Mouse (Mus musculus) lung, adult 2 months (tissue): ENCODE measurements around the gene Spin2d. TPM values are rescaled to one million over a fixed set of nuclear protein-coding genes. Genes with fewer than 3 reads are reported as not detected.
A peak's percentile ranks its signal among the peaks of the same experiment; 100 is the strongest.
"Not testable (repeated sequence)": the region's sequence is repeated elsewhere in the genome, so short reads cannot be mapped to it uniquely, and the experiment has no call there.

Experiments
- DNase-seq: peaks from one replicate; pipeline ENCODE4 v3.0.0; 2022
- H3K4me1 ChIP-seq: fragments of 200-500 bp; 2 replicates; pipeline ENCODE4 v1.6.1; 2011; ENCODE audit warnings: low read length; ENCODE audit not compliant: control insufficient read depth, insufficient read depth
- H3K4me3 ChIP-seq: fragments of 200-500 bp; replicated peaks from 2 replicates; pipeline ENCODE3; 2011; ENCODE audit warnings: low read depth, mild to moderate bottlenecking, control low read depth, low read length; ENCODE audit errors: extremely low read depth
- CTCF ChIP-seq: fragments of 200-500 bp; IDR thresholded peaks from 2 replicates; pipeline ENCODE4 v1.5.1; 2011; ENCODE audit warnings: mild to moderate bottlenecking, low read length, control low read depth; ENCODE audit not compliant: insufficient read depth
- POLR2A ChIP-seq: fragments of 200-500 bp; IDR thresholded peaks from 2 replicates; pipeline ENCODE4 v1.6.1; 2011; ENCODE audit warnings: low read depth, mild to moderate bottlenecking, control low read depth, low read length, borderline replicate concordance; ENCODE audit errors: extremely low read depth
- WGBS: fragments of 180-500 bp; shearing (Covaris S2); methylation state at CpG from one replicate; pipeline ENCODE4 v1.1.7; 2018; 5-methylcytosine and 5-hydroxymethylcytosine counted together
- polyA plus RNA-seq: library from polyadenylated mRNA; depleted of rRNA; stranded (reverse); fragments of >200 nt; gene quantifications from 2 replicates; pipeline ENCODE4 v1.2.3, GENCODE M21; 2012; rRNA removed

The Spin2d gene
- not detected in 2 replicates for polyA plus RNA-seq

DNA sequence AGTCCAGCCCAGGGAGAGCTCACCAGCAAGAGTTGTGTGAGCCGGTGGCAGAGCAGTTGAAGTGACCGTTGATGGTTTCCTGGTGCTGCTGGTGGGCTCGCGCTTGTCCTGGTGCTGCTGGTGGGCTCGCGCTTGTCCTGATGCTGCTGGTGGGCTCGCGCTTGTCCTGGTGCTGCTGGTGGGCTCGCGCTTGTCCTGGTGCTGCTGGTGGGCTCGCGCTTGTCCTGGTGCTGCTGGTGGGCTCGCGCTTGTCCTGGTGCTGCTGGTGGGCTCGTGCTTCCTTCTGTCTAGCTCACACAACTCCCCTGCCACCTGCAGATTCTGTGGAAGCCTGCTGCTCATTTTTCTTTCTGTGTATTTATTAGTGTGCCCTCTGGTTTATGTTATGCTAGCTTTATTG is at the start of gene Spin2d:
Spin2d (minus strand) TSS at position 101 of the 400 bp plus-strand sequence.
- WGBS, result 82% methylated on average over 6 of the region's 15 CpGs
- H3K4me1 ChIP-seq, DNase-seq, H3K4me3 ChIP-seq: not testable (repeated sequence)

DNA sequence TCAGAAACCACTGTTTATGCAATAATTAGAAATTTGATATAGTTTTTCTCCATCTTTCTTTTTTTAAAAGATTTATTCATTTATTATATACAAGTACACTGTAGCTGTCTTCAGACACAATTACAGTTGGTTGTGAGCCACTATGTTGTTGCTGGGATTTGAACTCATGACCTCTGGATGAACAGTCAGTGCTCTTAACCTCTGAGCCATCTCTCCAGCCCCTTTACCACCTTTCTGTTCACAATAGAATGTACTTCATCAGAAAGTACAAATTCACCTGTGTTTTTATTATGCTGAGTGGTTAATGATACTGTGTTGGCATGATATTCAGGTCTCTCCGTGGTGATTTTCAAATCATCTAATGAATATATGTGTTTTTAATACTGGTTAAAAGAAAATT is 48.6 kb upstream of the Spin2d start:
- H3K4me3 ChIP-seq, result no peak overlapping the region
- no peak for DNase-seq
- no peaks in the 10 kb centered on the region for H3K4me1 ChIP-seq
- TF ChIP-seq CTCF, result no peak
- TF ChIP-seq POLR2A, result no peak
- 36% methylated on average over 1 of the region's 1 CpGs for WGBS

GRCm38 (mm10) chrX:73213819-73214564 is 37.2 kb upstream of the Spin2d start, which contains the start of gene Xlr4b:
Xlr4b (plus strand) TSS chrX:73214333.
- not testable (repeated sequence) for H3K4me1 ChIP-seq, DNase-seq, H3K4me3 ChIP-seq
- 67% methylated on average over 19 of the region's 19 CpGs for whole genome bisulfite sequencing

GRCm38 (mm10) chrX:73191934-73192333 is 15.1 kb upstream of the Spin2d start, which contains the start of gene Xlr3b:
Xlr3b (plus strand) TSS chrX:73192207.
- peak; percentile 2 for DNase-seq
- H3K4me3 ChIP-seq, H3K4me1 ChIP-seq: not testable (repeated sequence)
- 72% methylated on average over 12 of the region's 12 CpGs for WGBS

DNA sequence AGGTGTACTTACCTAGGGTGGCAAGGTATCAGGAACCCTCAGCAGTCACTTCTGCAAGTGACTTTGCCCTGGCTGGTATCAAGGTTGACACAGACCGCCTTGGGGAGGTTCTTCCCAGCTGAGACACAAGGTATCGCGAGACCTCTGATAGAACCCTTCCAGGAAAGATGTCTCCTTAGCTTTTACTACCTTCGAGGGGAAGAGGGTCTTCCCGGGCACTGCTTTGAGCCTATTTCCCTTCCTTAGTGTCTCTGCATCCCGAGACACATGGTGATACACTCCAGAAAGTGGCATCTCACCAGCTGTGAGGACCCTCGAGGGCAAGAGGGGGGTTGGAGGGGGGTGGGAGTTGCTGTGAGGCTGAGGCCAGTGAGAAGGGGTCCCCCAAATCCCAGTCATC is 27.4 kb downstream of the Spin2d start, which contains the start of gene DXBay18:
DXBay18 (minus strand) TSS at position 101 of the 400 bp plus-strand sequence.
- not testable (repeated sequence) for DNase-seq, H3K4me1 ChIP-seq, H3K4me3 ChIP-seq
- no CpG with 5 or more reads among the region's 7 CpGs for WGBS

GRCm38 (mm10) chrX:73148496-73148895 is 28.3 kb downstream of the Spin2d start, which contains the start of gene Xlr5b:
Xlr5b (plus strand) TSS chrX:73148796.
- DNase-seq, H3K4me1 ChIP-seq, H3K4me3 ChIP-seq: not testable (repeated sequence)
- no CpG with 5 or more reads among the region's 20 CpGs for WGBS

DNA sequence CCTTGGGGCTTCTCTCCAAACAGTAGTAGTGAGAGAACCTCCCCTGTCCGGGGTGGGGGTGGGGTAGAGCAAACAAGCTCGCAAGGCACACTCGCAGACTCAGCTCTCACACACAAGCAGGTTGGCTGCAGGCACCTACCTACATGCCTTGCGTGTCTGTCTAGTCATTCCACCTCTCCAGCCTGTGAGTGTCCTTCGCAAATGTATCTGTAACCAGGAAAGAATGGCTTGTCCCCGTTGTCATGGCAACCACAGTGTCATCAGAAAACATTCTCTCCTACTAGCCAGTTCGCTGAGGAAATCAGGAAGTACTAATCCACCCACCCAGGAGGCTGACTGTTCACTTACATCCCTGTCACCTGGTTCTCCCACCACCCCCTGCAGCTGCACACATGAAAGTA is 33.6 kb downstream of the Spin2d start:
- DNase-seq, H3K4me3 ChIP-seq: not testable (repeated sequence)
- no CpG with 5 or more reads among the region's 7 CpGs for WGBS

More for the DNA sequence above, 33.6 kb downstream of the Spin2d start:
- H3K4me1 ChIP-seq, result not testable (repeated sequence)

Other genes with a start within 250 kb of the Spin2d start
- gene Zfp185, start 189.7 kb downstream of the Spin2d start, polyA plus RNA-seq, result 2.9 and 5.6 TPM in 2 replicates
- gene Pnma5, start 139.9 kb downstream of the Spin2d start, polyA plus RNA-seq, result not detected in 2 replicates
- not detected in 2 replicates for gene Pnma3, start 112.2 kb downstream of the Spin2d start, polyA plus RNA-seq
- gene Xlr4a, start 94.5 kb downstream of the Spin2d start, polyA plus RNA-seq, result 0.10 TPM in 1 of 2 replicates, not detected in the other
- gene Xlr3a, start 79.9 kb downstream of the Spin2d start, polyA plus RNA-seq, result 0.82 and 0.98 TPM in 2 replicates
- 0.65 and 0.71 TPM in 2 replicates for gene Gm14685, start 59.9 kb downstream of the Spin2d start, polyA plus RNA-seq
- not detected in 2 replicates for gene Xlr5b, start 28.2 kb downstream of the Spin2d start, polyA plus RNA-seq
- 0.09 TPM in 1 of 2 replicates, not detected in the other for gene DXBay18, start 27.5 kb downstream of the Spin2d start, polyA plus RNA-seq
- 0.54 and 2.7 TPM in 2 replicates for gene Xlr3b, start 15.2 kb upstream of the Spin2d start, polyA plus RNA-seq
- 0.27 and 0.80 TPM in 2 replicates for gene Xlr4b, start 37.3 kb upstream of the Spin2d start, polyA plus RNA-seq
- gene F8a, start 51.3 kb upstream of the Spin2d start, polyA plus RNA-seq, result 11.7 and 15.1 TPM in 2 replicates
- 0.08 and 0.79 TPM in 2 replicates for gene Xlr4c, start 66.1 kb upstream of the Spin2d start, polyA plus RNA-seq
- gene Xlr3c, start 88.4 kb upstream of the Spin2d start, polyA plus RNA-seq, result not detected in 2 replicates
- gene Xlr5a, start 116.0 kb upstream of the Spin2d start, polyA plus RNA-seq, result not detected in 2 replicates
- gene Xlr5c, start 116.0 kb upstream of the Spin2d start, polyA plus RNA-seq, result not detected in 2 replicates
- not detected in 2 replicates for gene Gm45015, start 159.9 kb upstream of the Spin2d start, polyA plus RNA-seq
- 10.7 and 14.7 TPM in 2 replicates for gene Zfp275, start 165.6 kb upstream of the Spin2d start, polyA plus RNA-seq
- 0.05 TPM in 1 of 2 replicates, not detected in the other for gene Gm18336, start 221.7 kb upstream of the Spin2d start, polyA plus RNA-seq
- 0.06 and 0.32 TPM in 2 replicates for gene Zfp92, start 234.1 kb upstream of the Spin2d start, polyA plus RNA-seq